Mouse (Mus musculus): ENCODE measurements around the gene Elof1. TPM values are rescaled to one million over a fixed set of nuclear protein-coding genes. Genes with fewer than 3 reads are reported as not detected.

The Elof1 gene
- polyA plus RNA-seq (2021): 123 TPM

- ATAC-seq: peak; percentile 89
- ChIA-PET POLR2A (interaction anchor here (0.6 to 1.5 kb wide), 4 partner anchors 17 to 48 kb away, joined by 3 to 7 read pairs (median 3); partner anchors contain the start of genes Cnn1 and Ecsit), CTCF (interaction anchor here (0.8 to 1.4 kb wide), 3 partner anchors 16 to 47 kb away, joined by 3 read pairs; no protein-coding TSS in a partner anchor)
- H3K27me3 ChIP-seq: peaks cover under 1% of the 10 kb centered on the region
- TF ChIP-seq CTCF (IDR thresholded peaks at IDR 0.05): no peak
- in situ Hi-C loops (cut with MboI; ENCODE audit: low pct_unique_long_range_greater_than_20kb): no loop called here
- DNase-seq (ENCODE audit: low read depth, low spot score): peak; percentile 68
These were observed at the start of gene Elof1 for GRCm38 (mm10) chr9:22116740-22117426. TSS of gene Elof1 (minus strand) at chr9:22117172.

GRCm38 (mm10) chr9:22166686-22167085 lies 49.7 kb upstream of the Elof1 start:
- no peaks in the 10 kb centered on the region for H3K27me3 ChIP-seq
- no peak for TF ChIP-seq CTCF (IDR thresholded peaks at IDR 0.05)
- ChIA-PET POLR2A (no interaction called here), CTCF (no interaction called here)
- DNase-seq (ENCODE audit: low read depth, low spot score) (no peak), ATAC-seq (no peak)
- in situ Hi-C loops (cut with MboI; ENCODE audit: low pct_unique_long_range_greater_than_20kb): no loop called here

GRCm38 (mm10) chr9:22165964-22166363 lies 49.0 kb upstream of the Elof1 start:
- in situ Hi-C loops (cut with MboI; ENCODE audit: low pct_unique_long_range_greater_than_20kb): no loop called here
- DNase-seq (ENCODE audit: low read depth, low spot score): no peak

GRCm38 (mm10) chr9:22164711-22165668 lies 48.0 kb upstream of the Elof1 start:
- in situ Hi-C loops (cut with MboI; ENCODE audit: low pct_unique_long_range_greater_than_20kb): no loop called here
- ChIA-PET CTCF (interaction anchor here (1.6 kb wide), 1 partner anchor 61 kb away, joined by 3 read pairs; the partner anchor contains the start of gene Zfp809), POLR2A (no interaction called here)
- DNase-seq (ENCODE audit: low read depth, low spot score): no peak
- TF ChIP-seq CTCF (IDR thresholded peaks at IDR 0.05): no peak
- H3K27me3 ChIP-seq: no peaks in the 10 kb centered on the region
- no peak for ATAC-seq

More at GRCm38 (mm10) chr9:22165964-22166363, 49.0 kb upstream of the Elof1 start:
- TF ChIP-seq CTCF (IDR thresholded peaks at IDR 0.05): no peak
- CTCF ChIA-PET: no interaction called here
- ATAC-seq: no peak
- POLR2A ChIA-PET: no interaction called here
- H3K27me3 ChIP-seq: no peaks in the 10 kb centered on the region

GRCm38 (mm10) chr9:22162912-22163311 lies 45.9 kb upstream of the Elof1 start:
- no peak for TF ChIP-seq CTCF (IDR thresholded peaks at IDR 0.05)
- CTCF ChIA-PET: interaction anchor here (1.6 kb wide), 1 partner anchor 63 kb away, joined by 3 read pairs; the partner anchor contains the start of gene Zfp809
- POLR2A ChIA-PET: no interaction called here
- in situ Hi-C loops (cut with MboI; ENCODE audit: low pct_unique_long_range_greater_than_20kb): no loop called here
- ATAC-seq: no peak
- no peak for DNase-seq (ENCODE audit: low read depth, low spot score)
- H3K27me3 ChIP-seq: no peaks in the 10 kb centered on the region

GRCm38 (mm10) chr9:22162305-22162704 lies 45.3 kb upstream of the Elof1 start:
- CTCF ChIA-PET: no interaction called here
- ATAC-seq (no peak), DNase-seq (ENCODE audit: low read depth, low spot score) (no peak)
- no peak for TF ChIP-seq CTCF (IDR thresholded peaks at IDR 0.05)
- POLR2A ChIA-PET: no interaction called here
- no peaks in the 10 kb centered on the region for H3K27me3 ChIP-seq
- in situ Hi-C loops (cut with MboI; ENCODE audit: low pct_unique_long_range_greater_than_20kb): no loop called here

- POLR2A ChIA-PET: interaction anchor here (0.7 kb wide), 1 partner anchor 61 kb away, joined by 4 read pairs; no protein-coding TSS in a partner anchor
- no peak for ATAC-seq
- TF ChIP-seq CTCF (IDR thresholded peaks at IDR 0.05): no peak
- in situ Hi-C loops (cut with MboI; ENCODE audit: low pct_unique_long_range_greater_than_20kb): no loop called here
- DNase-seq (ENCODE audit: low read depth, low spot score): no peak
- CTCF ChIA-PET: no interaction called here
- H3K27me3 ChIP-seq: no peaks in the 10 kb centered on the region
These were observed 44.3 kb upstream of the Elof1 start for GRCm38 (mm10) chr9:22161299-22161698.

- ChIA-PET CTCF (no interaction called here), POLR2A (no interaction called here)
- DNase-seq (ENCODE audit: low read depth, low spot score) (no peak), ATAC-seq (no peak)
- no peaks in the 10 kb centered on the region for H3K27me3 ChIP-seq
- in situ Hi-C loops (cut with MboI; ENCODE audit: low pct_unique_long_range_greater_than_20kb): loop anchor here (5.0 kb wide), 2 partner anchors 70 to 240 kb away; partner anchors contain the start of gene Zfp809
- TF ChIP-seq CTCF (IDR thresholded peaks at IDR 0.05): no peak
These were observed 40.7 kb upstream of the Elof1 start for GRCm38 (mm10) chr9:22157516-22158265.

GRCm38 (mm10) chr9:22156497-22157245 lies 39.7 kb upstream of the Elof1 start, which contains the start of gene Pigyl:
TSS of gene Pigyl (plus strand) at chr9:22156846.
- ATAC-seq (peak; percentile 95), DNase-seq (ENCODE audit: low read depth, low spot score) (peak; percentile 84)
- in situ Hi-C loops (cut with MboI; ENCODE audit: low pct_unique_long_range_greater_than_20kb): loop anchor here (5.0 kb wide), 2 partner anchors 71 to 241 kb away; partner anchors contain the start of gene Zfp809
- TF ChIP-seq CTCF (IDR thresholded peaks at IDR 0.05): no peak
- no peaks in the 10 kb centered on the region for H3K27me3 ChIP-seq
- POLR2A ChIA-PET: interaction anchor here (0.6 kb wide), 2 partner anchors 68 to 158 kb away, joined by 3 to 4 read pairs; no protein-coding TSS in a partner anchor
- CTCF ChIA-PET: interaction anchor here (0.9 to 1.2 kb wide), 2 partner anchors 13 to 84 kb away, joined by 4 to 9 read pairs; no protein-coding TSS in a partner anchor

Data from Patski (cell line).